Mouse (Mus musculus): ENCODE measurements at regions not wholly inside any gene's neighbourhood (a gene's known extent, or its start where the extent isn't known, plus 50 kb on each side); places are given as distances from the start of the nearest gene placed in this dataset.
A peak's percentile ranks its signal among the peaks of the same experiment; 100 is the strongest.

GRCm38 (mm10) chr8:11909146-11909545 lies 68.9 kb downstream of the Tex29 start:
- no peak for DNase-seq (ENCODE audit: extremely low read depth, insufficient read length, low spot score)

- no peak for DNase-seq (ENCODE audit: extremely low read depth, insufficient read length, low spot score)
These were observed 71.6 kb downstream of the Tex29 start for GRCm38 (mm10) chr8:11911639-11912450.

- DNase-seq (ENCODE audit: extremely low read depth, insufficient read length, low spot score): no peak
These were observed 72.3 kb downstream of the Tex29 start for GRCm38 (mm10) chr8:11912451-11913128.

- DNase-seq (ENCODE audit: extremely low read depth, insufficient read length, low spot score): no peak
These were observed 73.0 kb downstream of the Tex29 start for GRCm38 (mm10) chr8:11913129-11913900.

- no peak for DNase-seq (ENCODE audit: extremely low read depth, insufficient read length, low spot score)
These were observed 73.9 kb downstream of the Tex29 start for GRCm38 (mm10) chr8:11914131-11914530.

GRCm38 (mm10) chr8:11914681-11915474 lies 74.6 kb downstream of the Tex29 start:
- DNase-seq (ENCODE audit: extremely low read depth, insufficient read length, low spot score): no peak

GRCm38 (mm10) chr8:11915721-11916120 lies 75.4 kb downstream of the Tex29 start:
- no peak for DNase-seq (ENCODE audit: extremely low read depth, insufficient read length, low spot score)

- DNase-seq (ENCODE audit: extremely low read depth, insufficient read length, low spot score): no peak
These were observed 79.6 kb downstream of the Tex29 start for GRCm38 (mm10) chr8:11919876-11920275.

GRCm38 (mm10) chr8:11923115-11923514 lies 82.8 kb downstream of the Tex29 start:
- no peak for DNase-seq (ENCODE audit: extremely low read depth, insufficient read length, low spot score)

GRCm38 (mm10) chr8:11924165-11924564 lies 83.9 kb downstream of the Tex29 start:
- DNase-seq (ENCODE audit: extremely low read depth, insufficient read length, low spot score): peak; percentile 32

GRCm38 (mm10) chr8:11942892-11943332 lies 102.6 kb downstream of the Tex29 start:
- DNase-seq (ENCODE audit: extremely low read depth, insufficient read length, low spot score): peak; percentile 19

GRCm38 (mm10) chr8:11947766-11948165 lies 107.5 kb downstream of the Tex29 start:
- no peak for DNase-seq (ENCODE audit: extremely low read depth, insufficient read length, low spot score)

GRCm38 (mm10) chr8:11956268-11956667 lies 116.0 kb downstream of the Tex29 start:
- no peak for DNase-seq (ENCODE audit: extremely low read depth, insufficient read length, low spot score)

GRCm38 (mm10) chr8:11957046-11957783 lies 116.9 kb downstream of the Tex29 start:
- DNase-seq (ENCODE audit: extremely low read depth, insufficient read length, low spot score): no peak

- DNase-seq (ENCODE audit: extremely low read depth, insufficient read length, low spot score): no peak
These were observed 117.9 kb downstream of the Tex29 start for GRCm38 (mm10) chr8:11958176-11958575.

- DNase-seq (ENCODE audit: extremely low read depth, insufficient read length, low spot score): peak; percentile 19
These were observed 119.2 kb downstream of the Tex29 start for GRCm38 (mm10) chr8:11959466-11959865.

- DNase-seq (ENCODE audit: extremely low read depth, insufficient read length, low spot score): no peak
These were observed 123.3 kb downstream of the Tex29 start for GRCm38 (mm10) chr8:11963575-11963974.

GRCm38 (mm10) chr8:11967670-11968069 lies 127.4 kb downstream of the Tex29 start:
- no peak for DNase-seq (ENCODE audit: extremely low read depth, insufficient read length, low spot score)

- DNase-seq (ENCODE audit: extremely low read depth, insufficient read length, low spot score): no peak
These were observed 130.2 kb downstream of the Tex29 start for GRCm38 (mm10) chr8:11970515-11970914.

- no peak for DNase-seq (ENCODE audit: extremely low read depth, insufficient read length, low spot score)
These were observed 133.2 kb downstream of the Tex29 start for GRCm38 (mm10) chr8:11973436-11973835.

All from 3134 (cell line).